Comparison of ENCODE assay signal across 11 mouse cellular contexts in the genomic region with DNA sequence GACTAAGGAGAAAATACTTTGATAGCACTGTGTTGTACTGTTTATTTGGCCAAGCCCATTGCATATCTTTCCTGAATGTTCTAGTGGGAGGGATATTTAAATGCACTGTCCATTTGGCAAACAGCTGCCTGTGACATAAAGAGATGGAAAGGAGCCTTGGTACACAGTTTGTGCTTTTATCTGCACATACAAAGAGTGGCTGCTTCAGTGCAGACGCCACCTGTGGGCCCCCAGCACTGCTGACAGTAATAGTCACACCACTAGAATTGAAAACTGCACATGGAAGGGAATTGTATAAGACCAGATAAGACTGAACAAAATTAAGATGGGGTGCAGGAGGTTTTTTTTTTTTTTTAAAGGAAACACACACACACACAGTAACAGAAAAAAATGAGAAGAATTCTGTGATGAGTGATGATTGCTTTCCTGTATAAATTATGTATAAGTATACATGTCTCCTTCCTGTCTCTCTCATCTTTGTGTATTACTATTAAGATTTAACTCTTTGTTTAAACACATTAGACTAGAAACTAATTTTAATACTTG.
DNase-seq lines count a peak whose midpoint lies in the region; ATAC-seq lines count a peak whose summit lies in the region.
"Had no signal": no experiment of that assay in that cellular context is flagged by ENCODE, and none has a peak within 500 bp of the region (broad histone marks: within the 10 kb centered on the region; RNA-seq: fewer than 3 reads in every experiment).

No protein-coding gene starts in this region.

- H3K4me2 ChIP-seq in midbrain, embryonic 13.5 days (replicated peaks): peak overlapping the region; percentile 41
- H3K4me2 ChIP-seq in midbrain, embryonic 11.5 days: no peak overlapping the region
- peak overlapping the region; percentile 41 for H3K4me2 ChIP-seq in hindbrain, embryonic 15.5 days
- H3K4me2 ChIP-seq in midbrain, embryonic 16.5 days (ENCODE audit: low read length): peak overlapping the region; percentile 56

- ATAC-seq in midbrain, embryonic 13.5 days: no peak
- ATAC-seq in midbrain, embryonic 11.5 days (ENCODE audit: low FRiP score): no peak
- no peak for ATAC-seq in hindbrain, embryonic 15.5 days (ENCODE audit: low FRiP score, low read depth)
- no peak for ATAC-seq in midbrain, embryonic 16.5 days

- H3K27me3 ChIP-seq in midbrain, embryonic 13.5 days: no peaks in the 10 kb centered on the region
- H3K27me3 ChIP-seq in midbrain, embryonic 11.5 days (ENCODE audit: control insufficient read depth, insufficient read depth, low read length): no peaks in the 10 kb centered on the region
- H3K27me3 ChIP-seq in hindbrain, embryonic 15.5 days: no peaks in the 10 kb centered on the region
- H3K27me3 ChIP-seq in midbrain, embryonic 16.5 days (ENCODE audit: control insufficient read depth, insufficient read depth, low read depth, low read length): no peaks in the 10 kb centered on the region

- no peak overlapping the region for H3K27ac ChIP-seq in midbrain, embryonic 13.5 days
- no peak overlapping the region for H3K27ac ChIP-seq in midbrain, embryonic 11.5 days (ENCODE audit: low read depth, low read length)
- H3K27ac ChIP-seq in hindbrain, embryonic 15.5 days (replicated peaks): no peak overlapping the region; the same call in 1 of the 2 replicates
- peak overlapping the region; percentile 59 for H3K27ac ChIP-seq in midbrain, embryonic 16.5 days (ENCODE audit: low read length)
- H3K27ac ChIP-seq: heart, adult 2 months had no signal

- no peaks in the 10 kb centered on the region for H3K9me3 ChIP-seq in midbrain, embryonic 13.5 days
- no peaks in the 10 kb centered on the region for H3K9me3 ChIP-seq in midbrain, embryonic 11.5 days (ENCODE audit: control insufficient read depth, low read length)
- H3K9me3 ChIP-seq in hindbrain, embryonic 15.5 days: no peaks in the 10 kb centered on the region
- no peaks in the 10 kb centered on the region for H3K9me3 ChIP-seq in midbrain, embryonic 16.5 days (replicated peaks; ENCODE audit: control insufficient read depth, low read length, poor library complexity, severe bottlenecking)

- peak; percentile 27 for DNase-seq in cerebellum, adult 11-12 months
- DNase-seq in cerebellum, postnatal 10 days: no peak
- no peak for DNase-seq in midbrain, embryonic 11.5 days (ENCODE audit: low spot score, missing footprints)
- DNase-seq in urinary bladder, postnatal 36 days (ENCODE audit: low spot score in 2 of 2): no peak
- no peak for DNase-seq in spleen, adult 18-20 months
- DNase-seq: heart, adult 2 months; kidney, adult 2 months had no signal

- H3K36me3 ChIP-seq in midbrain, embryonic 13.5 days: no peaks in the 10 kb centered on the region
- H3K36me3 ChIP-seq in midbrain, embryonic 11.5 days (ENCODE audit: control insufficient read depth, insufficient read depth, low read length): no peaks in the 10 kb centered on the region
- H3K36me3 ChIP-seq in hindbrain, embryonic 15.5 days: no peaks in the 10 kb centered on the region
- no peaks in the 10 kb centered on the region for H3K36me3 ChIP-seq in midbrain, embryonic 16.5 days (ENCODE audit: control insufficient read depth, insufficient read depth, low read length)

- 36% methylated on average over 1 of the region's 1 CpGs for WGBS in midbrain, embryonic 13.5 days
- 78% methylated on average over 1 of the region's 1 CpGs for WGBS in midbrain, embryonic 11.5 days
- 24% methylated on average over 1 of the region's 1 CpGs for WGBS in hindbrain, embryonic 15.5 days
- WGBS in midbrain, embryonic 16.5 days: 18% methylated on average over 1 of the region's 1 CpGs

- 0 out of 2 replicates have a peak overlapping the region, but pooled peaks have one; percentile 41 for H3K9ac ChIP-seq in midbrain, embryonic 13.5 days (replicated peaks)
- H3K9ac ChIP-seq in midbrain, embryonic 11.5 days (ENCODE audit: low read length): no peak overlapping the region
- H3K9ac ChIP-seq in hindbrain, embryonic 15.5 days: 0 out of 2 replicates have a peak overlapping the region, but pooled peaks have one; percentile 23
- H3K9ac ChIP-seq in midbrain, embryonic 16.5 days (ENCODE audit: low read depth, low read length): peak overlapping the region; percentile 52; the same call in 1 of the 2 replicates

- H3K4me1 ChIP-seq in midbrain, embryonic 13.5 days (replicated peaks): peaks cover 21% of the 10 kb centered on the region
- no peaks in the 10 kb centered on the region for H3K4me1 ChIP-seq in midbrain, embryonic 11.5 days (ENCODE audit: control insufficient read depth, insufficient read depth, low read length)
- H3K4me1 ChIP-seq in hindbrain, embryonic 15.5 days (replicated peaks): peaks cover 6% of the 10 kb centered on the region; the same call in 1 of the 2 replicates
- H3K4me1 ChIP-seq in midbrain, embryonic 16.5 days (ENCODE audit: control insufficient read depth, insufficient read depth, low read length): peaks cover 3% of the 10 kb centered on the region; the same call in 1 of the 2 replicates

- peak overlapping the region; percentile 28 for H3K4me3 ChIP-seq in midbrain, embryonic 13.5 days (replicated peaks)
- no peak overlapping the region for H3K4me3 ChIP-seq in midbrain, embryonic 11.5 days (ENCODE audit: low read depth, low read length)
- peak overlapping the region; percentile 33 for H3K4me3 ChIP-seq in hindbrain, embryonic 15.5 days
- peak overlapping the region; percentile 41 for H3K4me3 ChIP-seq in midbrain, embryonic 16.5 days (ENCODE audit: low read depth, low read length)
- H3K4me3 ChIP-seq: erythroblast, embryonic 14.5 days; heart, adult 2 months had no signal
